Mouse (Mus musculus): ENCODE results near the gene Hoxa9.

GRCm38 (mm10) chr6:52218643-52219215, 12.2 kb downstream of the Hoxa9 start:
- TF ChIP-seq CHD2 (IDR thresholded peaks at IDR 0.05; ENCODE audit: low read depth, low read length) (no peak), MAFK (IDR thresholded peaks at IDR 0.05; ENCODE audit: insufficient read depth, low read depth, low read length) (no peak), ZNF384 (IDR thresholded peaks at IDR 0.05; ENCODE audit: low read depth, low read length) (no peak), ZC3H11A (IDR thresholded peaks at IDR 0.05; ENCODE audit: borderline replicate concordance, low read depth, low read length) (no peak)
